Mouse (Mus musculus): ENCODE results near the gene Itga5. TPM values are rescaled to one million over a fixed set of nuclear protein-coding genes. Genes with fewer than 3 reads are reported as not detected.

Itga5 gene
- polyA plus RNA-seq, 1 experiment from 2014 or later = 23.8 TPM

- 84% methylated on average over 4 of the region's 4 CpGs for WGBS
- Histone ChIP-seq H3K4me1 (replicated peaks) (peaks cover 20% of the 10 kb centered on the region), H3K36me3 (no peaks in the 10 kb centered on the region), H3K27me3 (ENCODE audit: insufficient read depth, poor library complexity, severe bottlenecking) (no peaks in the 10 kb centered on the region), H3K4me3 (no peak overlapping the region), H3K9me3 (no peaks in the 10 kb centered on the region), H3K27ac (no peak overlapping the region)
- DNase-seq (ENCODE audit: low spot score) = no peak
Observed at GRCm38 (mm10) chr15:103375112-103375800, 8.7 kb upstream of the Itga5 start.

- no peak for DNase-seq (ENCODE audit: low spot score)
- H3K27ac ChIP-seq = no peak overlapping the region
- H3K4me1 ChIP-seq (replicated peaks) = peaks cover 12% of the 10 kb centered on the region
- H3K4me3 ChIP-seq = no peak overlapping the region
- H3K9me3 ChIP-seq = no peaks in the 10 kb centered on the region
- H3K36me3 ChIP-seq = no peaks in the 10 kb centered on the region
- 0 out of 2 replicates have a peak, but pooled peaks cover 6% of the 10 kb centered on the region for H3K27me3 ChIP-seq (ENCODE audit: insufficient read depth, poor library complexity, severe bottlenecking)
Observed at GRCm38 (mm10) chr15:103372461-103372860, 5.9 kb upstream of the Itga5 start.

- H3K9me3 ChIP-seq = no peaks in the 10 kb centered on the region
- WGBS = 85% methylated on average over 1 of the region's 1 CpGs
- peaks cover 6% of the 10 kb centered on the region; the same call in 1 of the 2 replicates for H3K27me3 ChIP-seq (ENCODE audit: insufficient read depth, poor library complexity, severe bottlenecking)
- H3K36me3 ChIP-seq = no peaks in the 10 kb centered on the region
- DNase-seq (ENCODE audit: low spot score) = no peak
- no peak overlapping the region for H3K27ac ChIP-seq
- H3K4me1 ChIP-seq (replicated peaks) = peaks cover 15% of the 10 kb centered on the region
- H3K4me3 ChIP-seq = no peak overlapping the region
Observed at GRCm38 (mm10) chr15:103371741-103372140, 5.2 kb upstream of the Itga5 start.

- Histone ChIP-seq H3K27ac (no peak overlapping the region), H3K9me3 (no peaks in the 10 kb centered on the region), H3K36me3 (no peaks in the 10 kb centered on the region), H3K4me1 (replicated peaks) (peaks cover 18% of the 10 kb centered on the region), H3K27me3 (ENCODE audit: insufficient read depth, poor library complexity, severe bottlenecking) (peaks cover 6% of the 10 kb centered on the region; the same call in 1 of the 2 replicates), H3K4me3 (no peak overlapping the region)
- DNase-seq (ENCODE audit: low spot score) = no peak
- 42% methylated on average over 2 of the region's 2 CpGs for WGBS
Observed at GRCm38 (mm10) chr15:103371208-103371607, 4.6 kb upstream of the Itga5 start.

DNA sequence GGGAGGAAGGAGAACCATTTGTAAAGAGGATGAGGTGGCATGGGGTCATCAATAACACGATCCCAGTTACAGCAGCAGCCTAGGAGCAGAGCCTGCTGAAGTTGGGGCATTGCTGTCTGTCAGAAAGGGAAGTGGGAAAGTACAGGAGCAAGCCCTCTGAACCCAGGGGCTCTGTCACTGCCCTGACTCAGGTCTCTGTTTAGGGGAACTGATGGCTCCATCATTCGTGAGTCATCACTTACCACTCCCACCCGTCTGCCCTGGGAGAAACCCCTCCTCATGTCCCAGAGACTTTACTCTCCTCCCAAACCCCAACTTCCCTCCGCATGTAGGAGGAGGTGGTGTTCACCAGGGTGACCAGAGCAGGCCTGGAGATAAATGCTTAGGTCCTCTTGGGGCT lies 3.9 kb upstream of the Itga5 start:
- peaks cover 26% of the 10 kb centered on the region for H3K4me1 ChIP-seq (replicated peaks)
- peaks cover 6% of the 10 kb centered on the region; the same call in 1 of the 2 replicates for H3K27me3 ChIP-seq (ENCODE audit: insufficient read depth, poor library complexity, severe bottlenecking)
- H3K36me3 ChIP-seq = no peaks in the 10 kb centered on the region
- H3K9me3 ChIP-seq = no peaks in the 10 kb centered on the region
- 55% methylated on average over 4 of the region's 4 CpGs for WGBS
- no peak for DNase-seq (ENCODE audit: low spot score)
- no peak overlapping the region for H3K4me3 ChIP-seq
- no peak overlapping the region for H3K27ac ChIP-seq

DNA sequence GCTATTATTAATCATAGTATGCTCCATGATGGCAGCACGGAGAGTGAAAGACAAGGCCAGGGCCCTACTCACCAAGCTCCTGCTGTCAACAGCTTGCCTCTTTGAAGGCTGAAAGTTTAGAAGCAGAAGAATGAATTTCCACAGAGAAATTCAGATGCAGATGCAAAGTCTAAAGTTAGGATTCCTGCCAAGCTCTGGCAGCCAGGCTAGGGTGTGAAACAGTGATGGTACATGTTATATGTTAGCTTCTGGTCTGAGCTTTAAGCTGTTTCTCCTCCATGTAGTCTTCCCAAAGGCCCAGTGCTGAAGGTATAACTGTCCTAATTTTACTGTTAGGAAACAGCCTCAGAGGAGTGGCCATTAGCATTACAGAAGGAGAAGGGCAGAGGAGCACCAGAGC lies 2.6 kb upstream of the Itga5 start:
- peaks cover 6% of the 10 kb centered on the region; the same call in 1 of the 2 replicates for H3K27me3 ChIP-seq (ENCODE audit: insufficient read depth, poor library complexity, severe bottlenecking)
- WGBS = 65% methylated on average over 1 of the region's 1 CpGs

DNA sequence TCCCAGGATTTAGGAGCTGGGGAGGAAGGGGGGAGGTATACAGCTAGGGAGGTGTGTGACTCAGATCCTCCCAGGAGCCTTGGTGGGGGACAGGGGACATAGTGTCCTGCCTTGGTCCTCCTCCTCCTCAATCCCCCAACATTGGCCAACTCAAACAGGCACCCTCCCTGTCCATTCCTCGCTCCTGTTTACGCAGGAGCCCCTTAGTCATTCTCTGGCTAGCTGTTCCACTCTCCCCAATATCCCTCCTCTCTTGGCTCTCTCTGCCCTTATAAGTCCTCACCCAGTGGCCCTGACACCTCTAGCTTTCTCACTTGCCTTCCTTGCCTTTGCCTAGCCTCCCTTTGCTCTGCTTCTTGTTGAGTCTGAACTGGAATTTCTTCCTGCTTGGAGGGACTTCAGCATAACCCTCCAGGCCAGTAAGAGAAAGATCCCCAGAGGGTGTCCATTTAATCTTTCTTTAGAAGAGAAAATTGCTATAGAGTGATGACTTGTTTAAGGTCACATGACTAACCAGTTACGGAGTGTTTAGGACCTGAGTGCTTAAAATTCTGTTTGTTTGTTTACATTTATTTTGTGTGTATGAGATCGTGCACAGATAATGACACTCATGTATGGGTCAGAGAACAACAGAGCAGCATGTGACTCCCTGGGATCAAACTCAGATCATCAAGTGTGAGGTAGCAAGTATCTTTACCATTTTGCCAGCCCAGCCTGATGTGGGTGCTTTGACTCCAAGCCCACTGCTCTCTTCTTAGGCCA lies 1.8 kb upstream of the Itga5 start:
- Histone ChIP-seq H3K4me3 (no peak overlapping the region), H3K9me3 (no peaks in the 10 kb centered on the region), H3K36me3 (no peaks in the 10 kb centered on the region), H3K4me1 (replicated peaks) (peaks cover 42% of the 10 kb centered on the region), H3K27me3 (ENCODE audit: insufficient read depth, poor library complexity, severe bottlenecking) (peaks cover 6% of the 10 kb centered on the region; the same call in 1 of the 2 replicates), H3K27ac (no peak overlapping the region)
- 80% methylated on average over 4 of the region's 4 CpGs for WGBS
- DNase-seq (ENCODE audit: low spot score) = no peak

More for the DNA sequence above, 2.6 kb upstream of the Itga5 start:
- Histone ChIP-seq H3K27ac (no peak overlapping the region), H3K4me1 (replicated peaks) (peaks cover 39% of the 10 kb centered on the region), H3K36me3 (no peaks in the 10 kb centered on the region), H3K4me3 (no peak overlapping the region), H3K9me3 (no peaks in the 10 kb centered on the region)
- no peak for DNase-seq (ENCODE audit: low spot score)

DNA sequence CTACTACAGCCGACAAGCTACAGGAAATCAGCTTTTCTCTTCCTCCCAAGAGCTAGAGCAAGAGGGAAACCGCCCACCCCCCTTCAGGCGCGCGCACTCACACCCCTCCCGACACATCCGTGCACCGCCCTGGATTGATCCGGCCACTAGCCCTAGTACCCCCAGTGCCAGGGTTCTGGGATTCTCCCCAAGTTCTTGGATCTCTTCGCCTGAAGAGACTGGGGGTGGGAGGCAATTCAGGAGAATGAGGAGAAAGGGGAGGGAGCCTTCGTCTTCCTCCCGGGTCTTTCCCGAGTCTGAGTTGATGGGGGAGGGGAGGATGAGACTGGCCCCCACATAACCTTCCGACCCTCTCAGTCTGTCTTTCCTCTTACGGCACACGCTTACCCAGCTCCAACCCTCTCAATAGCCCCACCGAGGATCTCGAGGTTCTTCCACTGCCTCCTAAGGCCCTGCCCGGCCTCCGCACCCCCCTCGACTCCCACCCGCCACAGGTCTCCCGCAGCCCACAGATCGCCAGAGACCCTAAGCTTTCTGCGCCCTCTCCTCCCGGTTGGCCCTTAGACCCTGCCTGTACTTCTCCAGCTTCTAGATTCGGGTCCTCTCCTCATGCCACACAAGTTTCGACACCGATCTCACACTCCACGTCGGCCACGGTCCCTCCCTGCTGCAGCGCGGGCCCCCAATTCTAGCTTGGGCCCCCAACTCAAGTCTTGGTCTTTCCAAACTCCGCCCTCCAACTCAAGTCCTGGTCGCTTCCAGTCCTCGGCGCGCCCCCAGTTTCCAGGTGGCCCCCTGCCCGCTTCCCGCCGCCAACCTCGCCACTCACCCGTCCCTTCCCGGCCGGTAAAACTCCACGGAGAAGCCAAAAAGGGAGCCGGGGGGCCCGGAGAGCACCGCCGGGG lies 840 bp downstream of the Itga5 start:
- H3K27ac ChIP-seq = peak overlapping the region; percentile 94
- WGBS = under 1% methylated on average over 51 of the region's 51 CpGs
- H3K9me3 ChIP-seq = no peaks in the 10 kb centered on the region
- H3K27me3 ChIP-seq (ENCODE audit: insufficient read depth, poor library complexity, severe bottlenecking) = peaks cover 6% of the 10 kb centered on the region; the same call in 1 of the 2 replicates
- DNase-seq (ENCODE audit: low spot score) = peak; percentile 69
- H3K36me3 ChIP-seq = no peaks in the 10 kb centered on the region
- H3K4me1 ChIP-seq (replicated peaks) = peaks cover 40% of the 10 kb centered on the region
- H3K4me3 ChIP-seq = peak overlapping the region; percentile 89

DNA sequence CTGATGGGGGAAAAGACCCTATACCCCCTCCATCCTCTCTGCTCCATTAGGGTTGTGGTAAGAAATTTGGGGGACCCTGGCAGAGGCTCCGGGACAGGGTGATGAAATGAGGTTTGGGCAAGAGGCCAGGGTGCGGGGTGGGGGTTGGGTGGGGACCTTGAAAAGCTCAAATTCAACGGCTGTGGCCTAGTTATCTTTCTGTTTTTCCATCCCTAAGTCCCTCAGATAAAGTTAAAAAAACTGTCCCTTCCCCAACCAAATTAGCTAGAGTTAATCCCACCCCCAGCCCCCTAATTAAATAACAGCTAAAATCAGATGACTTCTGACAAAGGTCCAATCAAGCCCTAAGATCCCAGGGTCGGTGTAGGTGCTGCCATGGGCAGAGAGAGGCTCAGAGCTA lies 1.8 kb downstream of the Itga5 start:
- peak overlapping the region; percentile 89 for H3K4me3 ChIP-seq
- H3K9me3 ChIP-seq = no peaks in the 10 kb centered on the region
- 59% methylated on average over 4 of the region's 4 CpGs for WGBS
- peaks cover 6% of the 10 kb centered on the region; the same call in 1 of the 2 replicates for H3K27me3 ChIP-seq (ENCODE audit: insufficient read depth, poor library complexity, severe bottlenecking)
- H3K27ac ChIP-seq = peak overlapping the region; percentile 94
- H3K4me1 ChIP-seq (replicated peaks) = peaks cover 41% of the 10 kb centered on the region
- no peak for DNase-seq (ENCODE audit: low spot score)
- H3K36me3 ChIP-seq = no peaks in the 10 kb centered on the region

GRCm38 (mm10) chr15:103363809-103364208 lies 2.8 kb downstream of the Itga5 start:
- no peaks in the 10 kb centered on the region for H3K36me3 ChIP-seq
- H3K9me3 ChIP-seq = no peaks in the 10 kb centered on the region
- H3K27me3 ChIP-seq (ENCODE audit: insufficient read depth, poor library complexity, severe bottlenecking) = peaks cover 3% of the 10 kb centered on the region; the same call in 1 of the 2 replicates
- H3K27ac ChIP-seq = no peak overlapping the region
- no peak for DNase-seq (ENCODE audit: low spot score)
- H3K4me1 ChIP-seq (replicated peaks) = peaks cover 50% of the 10 kb centered on the region
- 68% methylated on average over 1 of the region's 1 CpGs for WGBS
- no peak overlapping the region for H3K4me3 ChIP-seq

- no peaks in the 10 kb centered on the region for H3K9me3 ChIP-seq
- 92% methylated on average over 3 of the region's 3 CpGs for WGBS
- peaks cover 57% of the 10 kb centered on the region for H3K4me1 ChIP-seq (replicated peaks)
- DNase-seq (ENCODE audit: low spot score) = no peak
- H3K27me3 ChIP-seq (ENCODE audit: insufficient read depth, poor library complexity, severe bottlenecking) = no peaks in the 10 kb centered on the region; the same call in 1 of the 2 replicates
- H3K36me3 ChIP-seq = no peaks in the 10 kb centered on the region
- H3K27ac ChIP-seq = no peak overlapping the region
- H3K4me3 ChIP-seq = no peak overlapping the region
Observed at GRCm38 (mm10) chr15:103362950-103363349, 3.6 kb downstream of the Itga5 start.

DNA sequence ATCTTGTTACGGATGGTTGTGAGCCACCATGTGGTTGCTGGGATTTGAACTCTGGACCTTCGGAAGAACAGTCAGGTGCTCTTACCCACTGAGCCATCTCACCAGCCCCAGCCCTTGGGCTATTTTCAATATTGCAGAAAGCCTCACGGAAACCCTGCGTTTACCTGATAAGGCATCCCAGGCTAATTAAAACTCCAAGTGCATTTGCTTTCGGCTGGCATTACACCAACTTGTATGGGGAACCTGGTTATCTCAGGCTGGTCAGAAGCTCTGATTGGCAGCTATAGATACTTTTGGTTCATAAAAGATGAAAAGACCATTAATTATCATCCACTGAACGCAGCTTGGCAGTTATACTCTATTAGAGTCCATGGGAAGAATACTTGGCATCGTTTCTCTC lies 4.2 kb downstream of the Itga5 start:
- Histone ChIP-seq H3K4me1 (replicated peaks) (peaks cover 54% of the 10 kb centered on the region), H3K4me3 (no peak overlapping the region), H3K36me3 (peaks cover 2% of the 10 kb centered on the region), H3K27ac (no peak overlapping the region), H3K27me3 (ENCODE audit: insufficient read depth, poor library complexity, severe bottlenecking) (no peaks in the 10 kb centered on the region; the same call in 1 of the 2 replicates), H3K9me3 (no peaks in the 10 kb centered on the region)
- DNase-seq (ENCODE audit: low spot score) = no peak
- WGBS = 93% methylated on average over 7 of the region's 7 CpGs

Measured in hindbrain, embryonic 10.5 days (tissue).